Mouse (Mus musculus): ENCODE results near the gene Gnptg.

- TF ChIP-seq CTCF (IDR thresholded peaks at IDR 0.05; ENCODE audit: extremely low read depth, insufficient read depth, insufficient read length, insufficient replicate concordance) (no peak), POLR2A (IDR thresholded peaks at IDR 0.05; ENCODE audit: low read depth, low read length) (no peak)
Measured at GRCm38 (mm10) chr17:25225659-25226058, 14.3 kb downstream of the Gnptg start.
